Mouse (Mus musculus): ENCODE data around the gene Mgat4d.
"Not testable (repeated sequence)": the region's sequence is repeated elsewhere in the genome, so short reads cannot be mapped to it uniquely, and the experiment has no call there.

Mgat4d gene

GRCm38 (mm10) chr8:83394325-83394724, 46.1 kb downstream of the Mgat4d start:
- no peak for DNase-seq

GRCm38 (mm10) chr8:83396680-83397079, 48.4 kb downstream of the Mgat4d start:
- DNase-seq: no peak

GRCm38 (mm10) chr8:83397726-83398125, 49.5 kb downstream of the Mgat4d start:
- no peak for DNase-seq

- no peak for DNase-seq
Observed at GRCm38 (mm10) chr8:83405548-83405947, 57.3 kb downstream of the Mgat4d start.

- DNase-seq: no peak
Observed at GRCm38 (mm10) chr8:83406836-83407235, 58.6 kb downstream of the Mgat4d start.

GRCm38 (mm10) chr8:83408496-83408895, 60.2 kb downstream of the Mgat4d start:
- DNase-seq: no peak

GRCm38 (mm10) chr8:83416878-83417277, 68.6 kb downstream of the Mgat4d start:
- no peak for DNase-seq

GRCm38 (mm10) chr8:83417970-83418369, 69.7 kb downstream of the Mgat4d start:
- no peak for DNase-seq

GRCm38 (mm10) chr8:83418805-83419516, 70.7 kb downstream of the Mgat4d start:
- no peak for DNase-seq

- DNase-seq: no peak
Observed at GRCm38 (mm10) chr8:83421354-83421753, 73.1 kb downstream of the Mgat4d start.

- DNase-seq: no peak
Observed at GRCm38 (mm10) chr8:83423032-83423825, 75.0 kb downstream of the Mgat4d start.

- DNase-seq: no peak
Observed at GRCm38 (mm10) chr8:83425202-83425601, 76.9 kb downstream of the Mgat4d start.

- no peak for DNase-seq
Observed at GRCm38 (mm10) chr8:83426104-83426759, 78.0 kb downstream of the Mgat4d start.

GRCm38 (mm10) chr8:83426949-83427348, 78.7 kb downstream of the Mgat4d start:
- no peak for DNase-seq

GRCm38 (mm10) chr8:83428621-83429020, 80.3 kb downstream of the Mgat4d start:
- not testable (repeated sequence) for DNase-seq

GRCm38 (mm10) chr8:83429071-83429524, 80.8 kb downstream of the Mgat4d start:
- no peak for DNase-seq

Measured in cerebellum, adult 9-11 months (tissue).